Mouse (Mus musculus) thymus, adult 18-20 months (tissue): ENCODE data around the gene Jam2.

Experiments used
- DNase-seq, 2 experiments: peaks; one replicate each; pipeline ENCODE4 v3.0.0; 2022; ENCODE audit warnings: mixed read lengths in 2 of 2

Gene Jam2

GRCm38 (mm10) chr16:84774003-84774703 lies at the start of gene Jam2:
Gene Jam2 (plus strand): TSS chr16:84774123.
- DNase-seq, result peak; percentile 3 to 6

DNA sequence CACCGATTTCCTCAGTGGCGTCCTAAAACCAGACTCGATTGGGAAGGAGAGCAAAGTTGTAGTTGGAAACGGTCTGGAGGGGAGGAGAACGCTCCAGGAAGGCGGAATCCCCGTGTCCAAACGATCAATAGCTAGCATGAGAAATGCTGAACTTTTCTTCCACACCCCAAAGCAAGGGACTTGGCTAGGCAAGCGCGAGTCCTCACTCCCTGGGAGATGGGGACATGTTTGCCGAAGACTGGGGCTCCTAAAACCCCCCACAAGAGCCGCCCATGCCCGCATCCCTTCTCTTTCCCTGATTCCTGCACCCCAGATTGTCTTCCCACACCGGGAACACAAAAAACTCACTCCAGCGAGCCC lies 39.1 kb upstream of the Jam2 start:
- DNase-seq, result no peak

GRCm38 (mm10) chr16:84735166-84736105 lies 38.5 kb upstream of the Jam2 start, which contains the start of gene Mrpl39:
Gene Mrpl39 (minus strand): TSS chr16:84735742.
- DNase-seq, result peak; percentile 86

DNA sequence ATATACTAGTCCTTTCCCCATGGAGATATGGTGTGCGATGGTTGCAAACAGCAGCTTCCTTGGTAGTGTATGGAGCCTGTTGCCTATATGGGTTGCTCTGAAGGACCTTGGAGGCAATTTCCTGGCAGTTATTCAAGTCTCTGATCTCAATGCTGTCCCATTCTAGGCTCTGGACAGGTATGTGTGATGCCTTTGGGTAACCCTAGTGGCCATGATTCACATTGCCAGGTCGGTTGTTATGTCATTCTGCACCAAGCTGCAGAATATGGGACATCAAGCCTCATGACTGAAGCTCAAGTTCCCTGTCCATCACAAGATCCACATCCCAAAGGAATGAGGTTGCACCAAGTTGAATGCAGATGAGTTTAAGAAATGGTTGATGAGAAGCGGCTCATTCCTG lies 36.6 kb upstream of the Jam2 start:
- DNase-seq, result no peak

DNA sequence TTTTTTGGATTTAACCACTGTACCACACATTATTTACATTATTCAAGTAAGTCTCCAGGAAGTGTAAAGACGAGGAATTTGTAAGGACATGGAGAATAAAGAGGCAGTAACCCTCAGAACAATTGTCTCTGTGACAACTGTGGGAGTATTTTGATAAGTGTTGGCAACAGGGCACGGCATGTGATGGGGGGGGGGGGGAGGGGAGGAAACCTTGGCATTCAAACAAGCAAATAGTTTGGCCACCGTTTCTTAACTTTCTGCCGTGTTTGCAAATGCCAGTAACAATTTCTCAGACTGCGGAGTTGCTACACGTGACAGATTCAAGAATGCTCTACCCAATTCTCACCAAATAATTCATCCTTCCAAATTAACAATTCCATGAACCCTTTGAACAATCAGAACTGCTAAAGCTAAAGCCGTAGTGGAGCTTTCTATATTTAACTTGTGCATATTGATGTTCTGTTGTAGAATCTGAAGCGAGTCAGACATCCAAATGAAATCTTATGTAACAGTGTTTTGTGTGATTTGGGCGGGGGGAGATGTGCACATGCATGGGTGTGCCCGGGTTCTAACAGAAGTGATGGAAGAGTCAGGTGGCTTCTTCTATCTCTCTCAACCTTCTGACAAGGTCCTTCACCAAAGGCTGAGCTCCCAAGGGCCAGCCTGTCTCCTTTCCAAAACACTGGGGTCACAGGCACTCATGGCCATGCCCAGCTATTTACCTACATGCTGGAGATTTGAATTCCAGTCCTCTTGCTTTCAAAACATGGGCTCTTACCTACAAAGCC lies 29.0 kb upstream of the Jam2 start:
- no peak for DNase-seq

- DNase-seq, result no peak
Measured at GRCm38 (mm10) chr16:84745721-84746306, 28.1 kb upstream of the Jam2 start.

GRCm38 (mm10) chr16:84767956-84768355 lies 6.0 kb upstream of the Jam2 start:
- no peak for DNase-seq

DNA sequence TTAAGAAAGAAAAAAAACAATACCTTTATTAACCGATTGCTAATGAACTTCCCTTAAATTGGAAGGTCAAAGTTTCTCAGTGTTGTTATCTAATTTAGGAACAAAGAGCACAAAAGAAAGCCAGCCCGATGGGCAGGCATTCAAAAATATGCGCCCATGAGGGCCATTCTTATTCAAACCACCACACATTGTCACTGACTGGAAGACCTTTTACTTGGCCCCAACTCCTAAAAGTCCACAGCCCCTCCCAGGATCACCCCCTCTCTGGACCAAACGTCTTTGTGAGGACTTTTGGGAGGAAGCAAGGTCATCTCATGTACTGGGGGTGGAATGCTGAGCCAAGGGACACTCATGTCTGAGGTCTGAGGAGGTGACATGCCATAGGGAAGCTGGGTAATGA lies 4.7 kb upstream of the Jam2 start:
- no peak for DNase-seq

- no peak for DNase-seq
Measured at GRCm38 (mm10) chr16:84769619-84770464, 4.1 kb upstream of the Jam2 start.

GRCm38 (mm10) chr16:84770891-84771290 lies 3.0 kb upstream of the Jam2 start:
- DNase-seq, result no peak

- DNase-seq, result no peak
Measured at GRCm38 (mm10) chr16:84771461-84771860, 2.5 kb upstream of the Jam2 start.

DNA sequence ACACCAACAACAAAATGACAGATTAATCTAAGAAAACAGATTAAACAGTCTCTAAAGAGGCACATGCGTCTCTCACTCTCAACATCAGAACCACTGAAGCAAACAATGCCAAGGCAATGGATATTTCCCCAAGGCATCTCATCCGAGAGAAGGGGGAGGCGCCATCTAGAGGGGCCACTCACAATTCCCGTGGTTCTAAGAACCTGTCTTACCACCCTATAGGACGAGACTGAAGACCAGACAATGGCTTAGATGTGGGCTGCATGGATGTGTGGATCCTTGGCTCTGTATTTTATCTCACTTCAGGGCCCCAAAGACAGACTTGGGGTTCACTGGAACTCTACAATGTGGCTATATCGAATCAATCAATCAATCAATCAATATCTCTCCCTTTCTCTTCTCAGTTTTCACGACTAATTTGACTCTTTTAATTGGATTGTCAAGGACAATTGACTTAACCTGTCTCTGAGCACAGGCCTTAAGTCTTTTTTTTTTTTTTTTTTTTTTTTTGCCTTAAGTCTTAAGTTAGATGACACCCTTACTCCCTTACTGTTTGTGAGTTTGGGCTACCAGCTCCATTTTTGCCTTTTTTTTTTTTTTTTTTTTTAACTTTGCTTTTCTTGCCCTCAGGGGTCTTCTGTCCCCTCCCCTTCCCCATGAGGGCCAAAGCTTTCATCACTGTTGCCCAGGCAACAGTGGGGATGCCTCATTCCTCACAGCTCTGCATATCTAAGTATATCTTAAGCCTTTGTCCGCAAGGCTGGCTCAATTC lies 1.2 kb upstream of the Jam2 start:
- no peak for DNase-seq

GRCm38 (mm10) chr16:84773268-84773861 lies 558 bp upstream of the Jam2 start:
- no peak for DNase-seq

- no peak for DNase-seq
Measured at GRCm38 (mm10) chr16:84774761-84775231, 873 bp downstream of the Jam2 start.

DNA sequence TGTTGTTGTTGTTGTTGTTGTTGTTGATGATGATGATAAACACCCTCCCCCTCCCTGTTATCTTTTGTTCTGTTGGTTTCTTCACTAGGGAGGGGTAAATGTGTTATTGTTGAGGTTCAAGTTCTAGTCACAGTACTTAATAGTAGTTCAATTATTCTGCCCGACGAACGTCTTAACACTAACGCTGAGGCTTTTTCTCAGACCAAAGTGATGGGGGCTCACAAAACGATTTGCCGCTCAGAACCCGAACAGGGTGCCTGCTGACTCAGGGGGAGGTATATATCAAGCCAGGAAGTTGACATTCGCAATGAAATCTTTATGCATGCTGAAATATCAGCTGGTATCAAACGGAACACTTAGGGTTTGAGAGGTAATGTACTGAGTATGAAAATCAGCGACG lies 1.4 kb downstream of the Jam2 start:
- no peak for DNase-seq

DNA sequence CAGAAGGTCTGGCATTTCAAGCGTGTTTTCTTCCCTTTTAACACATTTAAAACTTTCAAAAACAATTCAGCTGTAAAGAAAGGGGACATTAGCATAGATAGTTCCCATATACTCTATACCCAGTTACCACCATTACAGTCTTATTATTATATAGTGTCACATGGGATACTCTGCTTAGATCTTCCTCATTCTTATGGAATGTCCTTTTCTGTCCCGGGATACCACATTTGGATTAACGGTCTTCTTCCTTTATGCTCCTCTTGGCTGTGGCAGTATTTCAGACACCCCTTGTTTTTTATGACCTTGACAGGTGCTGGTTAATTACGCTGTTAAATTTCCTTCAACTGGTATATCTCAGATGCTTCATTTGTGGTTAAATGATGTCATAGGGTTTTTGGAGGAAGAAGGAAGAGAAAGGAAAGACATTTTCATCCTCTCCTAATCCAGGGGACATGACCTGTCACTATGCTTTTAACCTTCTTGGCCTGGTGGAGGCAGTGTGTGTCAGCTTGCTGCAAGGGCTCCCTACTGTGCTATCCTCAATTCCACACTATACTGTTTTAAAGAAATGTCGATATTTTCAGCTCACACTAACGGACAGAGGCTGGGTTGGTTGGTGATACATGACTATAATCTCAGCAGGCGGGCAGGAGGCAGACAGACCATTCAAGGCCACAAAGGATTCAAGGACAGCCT lies 2.3 kb downstream of the Jam2 start:
- DNase-seq, result no peak

DNA sequence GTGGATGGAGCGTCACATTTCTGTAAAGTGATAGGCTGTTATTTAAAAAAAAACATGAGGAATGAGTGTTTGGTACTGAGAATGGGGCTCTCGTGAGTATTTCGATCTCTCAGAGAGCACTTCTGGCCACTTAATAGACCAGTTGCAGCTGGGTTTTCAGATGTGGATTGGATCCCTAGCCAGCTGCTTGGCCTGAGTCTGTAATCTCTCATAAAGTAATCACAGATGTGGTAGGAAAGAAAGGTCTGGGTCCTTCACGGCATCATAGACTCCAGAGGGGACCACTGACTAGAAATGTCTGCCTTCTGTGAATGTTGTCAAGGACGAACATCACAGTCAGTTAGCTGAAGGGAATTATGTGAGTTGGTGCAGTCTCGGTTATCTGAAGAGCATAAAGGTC lies 4.5 kb downstream of the Jam2 start:
- no peak for DNase-seq

DNA sequence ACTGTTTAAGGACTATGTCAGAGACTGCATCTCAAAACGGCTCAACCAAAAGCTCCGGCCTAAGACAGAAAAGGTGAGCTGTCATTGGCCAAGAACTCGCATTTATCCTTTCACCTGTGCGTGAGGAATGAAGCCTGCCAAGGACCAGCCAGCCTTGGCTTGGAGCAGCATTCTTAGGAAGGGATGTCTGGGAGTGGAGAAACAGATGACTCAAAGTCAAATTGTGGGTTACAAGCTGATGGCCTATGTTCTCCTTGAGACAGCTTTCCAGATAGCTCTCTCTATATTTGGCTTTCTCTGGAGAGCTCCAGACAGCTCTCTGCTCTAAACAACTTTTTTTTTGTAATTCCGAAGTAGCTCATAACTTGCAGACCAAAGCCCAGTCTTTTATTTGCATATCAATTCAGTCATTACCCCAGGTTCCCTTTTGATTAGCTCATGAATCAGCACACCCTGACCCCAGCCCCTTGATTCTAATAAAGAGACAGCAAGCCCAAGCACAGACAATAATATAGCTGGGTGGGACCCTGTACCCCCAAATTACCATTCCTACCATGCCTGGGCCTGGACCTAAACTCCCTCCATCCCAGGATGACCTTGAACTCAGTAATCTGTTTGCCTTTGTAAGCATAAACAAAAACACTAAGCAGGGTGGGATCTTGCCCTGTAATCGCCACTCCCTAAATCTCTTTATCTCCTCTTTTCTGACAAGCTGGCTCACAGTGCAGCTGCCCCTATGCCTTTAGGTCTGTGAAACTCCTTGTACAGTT lies 5.1 kb downstream of the Jam2 start:
- DNase-seq, result no peak

DNA sequence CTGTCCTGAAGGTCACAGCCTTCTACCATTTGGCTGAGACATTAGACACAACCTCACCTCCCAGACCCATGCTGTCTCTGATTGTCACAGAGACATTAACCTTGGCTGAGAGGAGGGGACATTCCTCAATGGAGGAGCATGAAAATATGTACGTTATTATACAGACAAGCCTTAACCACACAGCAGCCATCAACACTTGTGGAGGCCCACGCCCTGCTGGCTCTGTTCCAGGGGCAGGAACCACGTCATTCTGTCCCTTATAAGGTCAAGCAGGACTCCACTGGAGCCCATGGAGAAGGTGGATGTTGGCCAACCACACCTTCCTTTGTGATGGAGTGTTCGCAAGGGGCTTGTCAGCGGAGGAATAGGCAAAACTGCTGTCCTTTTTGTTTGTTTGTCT lies 5.8 kb downstream of the Jam2 start:
- DNase-seq, result no peak
